Mouse (Mus musculus) neutrophil, adult 5-6 weeks (primary cell): ENCODE data around the gene Adgra3. TPM values are rescaled to one million over a fixed set of nuclear protein-coding genes. Genes with fewer than 3 reads are reported as not detected.

Experiments used
- ATAC-seq: fragments of 151-379, 151-347 bp; 2 replicates; pipeline ENCODE4 v1.8.0; 2017; ENCODE audit warnings: mild to moderate bottlenecking, moderate TSS enrichment; ENCODE audit not compliant: insufficient number of reproducible peaks, poor library complexity, low FRiP score, severe bottlenecking; ENCODE audit errors: extremely low read depth
- total RNA-seq: library from RNA; stranded (forward); fragments of 200-1000 nt; gene quantifications from 2 replicates; pipeline ENCODE4 v1.2.3, GENCODE M21; 2017

The Adgra3 gene
- total RNA-seq, result 0.35 TPM in 1 of 2 replicates, not detected in the other

DNA sequence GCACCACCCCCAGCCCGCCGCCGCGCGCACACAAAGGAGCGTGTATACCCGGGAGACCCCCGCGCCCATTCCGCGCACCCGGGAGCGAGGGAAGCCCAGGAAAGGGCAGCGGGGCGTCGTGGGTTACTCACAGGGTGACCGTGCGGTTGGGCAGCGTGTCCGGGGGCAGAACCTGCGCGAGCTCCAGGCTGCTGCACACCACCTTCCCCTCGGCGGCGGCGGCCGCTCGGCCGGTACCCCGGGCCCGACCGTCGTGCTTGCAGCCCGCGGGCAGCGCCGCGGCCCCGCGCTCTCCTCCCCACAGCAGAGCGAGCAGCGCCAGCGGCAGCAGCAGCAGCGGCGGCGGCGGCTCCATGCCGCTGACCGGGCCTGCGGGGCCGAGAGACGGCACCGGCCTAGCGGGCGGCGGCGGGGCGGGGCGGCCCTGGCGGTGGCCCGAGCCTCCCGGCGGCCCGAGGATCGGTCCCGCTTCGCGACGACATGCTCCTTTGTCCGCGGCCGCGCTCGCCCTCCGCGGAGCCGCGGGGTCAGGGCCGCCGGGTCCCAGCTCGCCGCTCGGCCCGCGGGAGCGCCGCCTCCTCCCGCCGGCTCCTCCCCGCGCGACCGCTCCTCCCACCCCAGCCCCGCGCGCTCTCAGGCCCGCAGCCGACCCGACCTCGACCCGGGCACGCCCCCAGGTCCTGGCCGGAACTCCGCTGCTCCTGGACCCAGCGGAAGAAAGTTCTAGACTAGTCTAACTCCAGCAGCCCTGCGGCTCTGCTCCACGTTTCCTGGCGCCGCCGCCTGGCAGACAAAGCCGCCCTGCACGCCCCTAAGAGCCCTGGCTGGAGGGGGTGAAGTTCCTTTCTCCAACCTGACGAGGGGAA lies at the start of gene Adgra3:
TSS of gene Adgra3 (minus strand) at position 586 of the 866 bp plus-strand sequence.
- no peak for ATAC-seq

- no peak for ATAC-seq
These were observed 24.6 kb upstream of the Adgra3 start for GRCm38 (mm10) chr5:50083441-50083840.

DNA sequence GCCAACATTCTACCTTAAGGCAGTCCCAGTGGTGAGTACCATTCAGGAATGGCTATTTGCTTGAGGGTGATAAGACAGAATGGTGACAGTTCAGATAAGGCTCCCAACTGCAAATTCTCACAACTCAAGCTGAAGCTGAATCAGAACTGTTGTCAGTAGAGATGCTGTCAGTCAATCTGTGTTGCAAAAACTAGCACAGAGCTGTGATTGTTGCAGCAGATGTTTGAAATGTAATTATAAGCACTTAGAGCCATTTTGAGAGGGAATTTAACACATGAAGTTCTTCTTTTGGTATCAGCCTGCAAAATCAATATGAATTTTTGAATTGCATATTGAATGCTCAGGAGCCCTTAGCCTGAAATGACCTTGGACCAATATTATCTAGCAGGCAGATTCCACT lies 15.4 kb upstream of the Adgra3 start:
- no peak for ATAC-seq

DNA sequence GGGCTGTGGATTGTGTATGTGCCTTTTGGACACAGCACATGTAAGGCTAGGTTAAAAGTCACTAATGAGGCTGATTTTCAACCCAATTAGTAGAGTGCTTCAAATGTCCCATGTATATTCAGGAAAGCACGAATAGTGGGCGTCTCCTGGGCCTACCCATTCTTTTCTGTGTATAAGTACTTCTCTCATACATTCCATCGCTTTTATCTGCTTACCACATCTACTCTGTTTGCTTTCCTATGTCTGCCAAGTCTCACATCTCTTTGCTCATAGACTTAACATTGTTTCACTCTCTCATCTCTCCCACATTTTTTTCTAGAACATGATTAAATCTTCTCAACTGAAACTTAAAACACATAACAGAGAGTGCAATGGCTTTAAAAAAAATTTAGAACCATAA lies 5.4 kb upstream of the Adgra3 start:
- no peak for ATAC-seq

DNA sequence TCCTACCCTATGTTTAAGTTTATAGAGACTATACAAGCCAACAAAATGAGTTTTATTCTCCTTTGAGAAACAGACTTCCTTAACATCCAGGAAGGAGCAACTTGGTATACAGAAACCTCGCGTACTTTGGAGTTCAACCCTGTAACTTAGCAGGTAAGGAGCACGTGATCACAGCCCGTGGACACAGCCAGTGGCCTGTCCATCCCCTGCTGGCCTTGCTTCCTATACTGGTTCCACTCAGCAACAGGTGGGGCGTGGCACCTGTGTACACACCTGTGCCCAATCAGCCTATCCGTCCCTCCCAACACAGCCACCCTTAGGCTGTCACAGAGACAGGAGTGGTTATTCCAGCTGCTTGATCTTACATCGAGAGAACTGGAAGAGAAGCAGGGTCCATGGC lies 780 bp upstream of the Adgra3 start:
- no peak for ATAC-seq

DNA sequence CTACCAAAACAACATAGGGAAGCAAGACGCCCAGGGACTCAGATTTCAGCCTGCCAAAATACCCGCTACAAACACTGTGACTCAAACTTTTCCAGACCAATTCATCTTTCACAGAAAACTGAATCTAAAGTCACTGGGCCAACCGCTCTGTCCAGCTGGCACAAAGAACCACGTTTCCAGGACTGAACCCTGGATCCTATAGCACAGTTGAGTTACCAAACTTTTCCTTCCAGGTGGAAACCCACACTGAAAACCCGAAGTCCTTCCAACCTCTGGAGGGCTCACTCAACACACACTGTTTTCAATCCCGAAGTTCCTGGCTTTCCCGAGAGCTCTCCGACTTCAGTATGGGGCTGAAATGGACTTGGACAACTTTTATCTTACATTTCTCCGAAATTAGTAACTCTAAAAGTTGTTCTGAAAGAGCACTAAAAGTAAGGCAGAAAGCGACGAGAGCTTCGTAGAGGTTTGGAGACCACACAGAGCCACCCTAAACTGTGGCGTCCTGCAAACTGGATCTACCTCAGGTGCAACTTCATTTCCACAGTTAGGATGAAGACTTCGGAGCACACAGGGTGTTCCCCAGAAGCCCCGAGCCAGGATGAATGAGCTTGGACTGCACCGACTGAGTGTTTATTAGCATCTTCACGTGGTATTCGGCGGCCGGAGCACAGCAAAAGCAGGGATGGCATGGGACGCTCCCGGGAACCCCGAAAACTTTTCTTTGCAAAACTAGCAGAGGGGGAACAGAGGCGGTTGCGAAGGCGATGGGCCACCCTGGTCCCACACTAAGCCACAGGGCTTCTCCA lies 990 bp downstream of the Adgra3 start:
- no peak for ATAC-seq

GRCm38 (mm10) chr5:50052456-50052855 lies 6.3 kb downstream of the Adgra3 start:
- no peak for ATAC-seq

- no peak for ATAC-seq
These were observed 8.0 kb downstream of the Adgra3 start for GRCm38 (mm10) chr5:50050668-50051425.

- ATAC-seq, result no peak
These were observed 8.8 kb downstream of the Adgra3 start for GRCm38 (mm10) chr5:50050037-50050436.

GRCm38 (mm10) chr5:50049506-50049905 lies 9.3 kb downstream of the Adgra3 start:
- no peak for ATAC-seq

DNA sequence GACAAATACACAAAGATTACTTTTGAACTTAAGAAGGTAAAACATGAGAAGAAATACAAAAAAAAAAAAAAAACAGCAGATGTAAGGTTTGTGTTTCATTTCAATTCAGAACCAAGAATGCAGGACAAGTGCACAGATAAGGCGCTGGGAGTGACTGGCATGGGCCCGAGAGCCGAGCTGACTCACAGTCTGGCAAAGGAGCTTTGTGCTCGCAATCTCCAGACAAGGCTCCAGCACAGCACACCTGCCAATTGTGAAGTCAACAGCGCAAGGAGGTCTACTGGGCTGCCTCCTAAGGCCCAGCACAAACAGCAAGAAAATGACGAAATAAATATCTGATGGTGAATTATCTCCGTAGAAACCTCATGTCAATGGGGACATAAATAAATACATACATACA lies 9.8 kb downstream of the Adgra3 start:
- ATAC-seq, result no peak

DNA sequence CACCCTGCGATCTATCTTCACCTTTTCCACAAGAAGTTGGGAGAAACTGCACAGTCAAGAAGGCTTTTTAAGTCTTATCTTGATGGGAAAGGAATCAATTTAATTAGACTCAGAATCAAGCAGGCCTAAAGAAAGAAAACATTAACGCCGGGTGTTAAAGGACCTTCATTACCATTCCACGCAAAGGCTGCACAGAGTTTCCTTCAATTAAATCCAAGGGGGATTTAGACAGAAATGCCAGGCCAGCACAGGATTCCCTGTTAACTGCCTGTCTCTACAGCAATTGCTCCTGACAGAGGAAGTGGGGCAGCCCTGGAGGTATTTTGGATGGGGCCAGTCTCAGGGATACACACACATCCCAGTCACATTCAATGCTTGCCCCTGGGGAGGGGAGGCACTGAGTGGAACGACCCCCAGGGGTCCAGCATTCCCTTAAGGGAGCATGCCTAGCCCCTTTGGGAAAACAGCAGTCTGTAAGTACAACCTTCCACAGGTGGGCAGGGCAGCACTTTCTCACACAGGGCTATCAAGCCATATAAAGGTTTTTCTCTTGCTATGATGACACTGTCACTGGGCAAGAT lies 10.4 kb downstream of the Adgra3 start:
- ATAC-seq, result no peak

DNA sequence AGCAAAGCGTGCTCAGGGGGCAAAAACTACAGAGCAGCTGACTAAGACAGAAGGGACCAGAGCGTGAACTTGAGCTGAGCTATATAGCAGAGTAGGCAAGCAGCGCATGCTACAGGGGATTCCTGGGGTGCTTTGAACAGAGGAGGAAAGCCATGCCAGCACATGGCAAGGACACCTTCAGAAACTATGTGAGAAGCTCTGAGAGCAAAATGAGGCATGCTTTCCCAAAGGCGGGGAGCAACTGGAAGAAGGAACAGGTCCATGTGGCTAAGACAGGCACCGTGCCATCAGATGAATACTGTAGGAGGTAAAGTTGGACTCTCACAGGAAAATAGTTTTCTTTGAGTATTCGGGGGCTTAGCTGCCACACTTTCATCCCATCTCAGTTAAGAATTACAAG lies 13.6 kb downstream of the Adgra3 start:
- ATAC-seq, result no peak

GRCm38 (mm10) chr5:50043677-50044076 lies 15.1 kb downstream of the Adgra3 start:
- ATAC-seq, result no peak

- no peak for ATAC-seq
These were observed 16.4 kb downstream of the Adgra3 start for GRCm38 (mm10) chr5:50042274-50042943.

DNA sequence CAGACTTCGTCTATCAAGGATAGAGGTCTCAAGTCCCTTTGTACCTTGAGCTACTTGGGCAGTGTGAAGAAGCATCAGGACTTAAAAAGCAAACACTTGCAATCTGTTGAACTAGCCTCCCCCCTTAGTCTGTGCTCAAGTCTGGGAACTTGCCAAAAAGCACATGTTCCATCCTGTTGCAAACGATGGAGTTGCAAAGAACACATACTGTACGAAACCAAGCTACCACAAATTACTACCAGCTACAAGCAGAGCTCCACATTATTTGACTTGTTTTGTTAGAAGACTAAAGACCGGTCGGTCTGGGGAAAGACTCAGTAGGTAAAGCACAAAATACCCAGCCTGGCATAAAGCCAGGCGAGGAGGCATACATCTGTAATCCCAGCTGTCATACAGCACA lies 19.3 kb downstream of the Adgra3 start:
- ATAC-seq, result no peak

GRCm38 (mm10) chr5:50037666-50038065 lies 21.1 kb downstream of the Adgra3 start:
- no peak for ATAC-seq

DNA sequence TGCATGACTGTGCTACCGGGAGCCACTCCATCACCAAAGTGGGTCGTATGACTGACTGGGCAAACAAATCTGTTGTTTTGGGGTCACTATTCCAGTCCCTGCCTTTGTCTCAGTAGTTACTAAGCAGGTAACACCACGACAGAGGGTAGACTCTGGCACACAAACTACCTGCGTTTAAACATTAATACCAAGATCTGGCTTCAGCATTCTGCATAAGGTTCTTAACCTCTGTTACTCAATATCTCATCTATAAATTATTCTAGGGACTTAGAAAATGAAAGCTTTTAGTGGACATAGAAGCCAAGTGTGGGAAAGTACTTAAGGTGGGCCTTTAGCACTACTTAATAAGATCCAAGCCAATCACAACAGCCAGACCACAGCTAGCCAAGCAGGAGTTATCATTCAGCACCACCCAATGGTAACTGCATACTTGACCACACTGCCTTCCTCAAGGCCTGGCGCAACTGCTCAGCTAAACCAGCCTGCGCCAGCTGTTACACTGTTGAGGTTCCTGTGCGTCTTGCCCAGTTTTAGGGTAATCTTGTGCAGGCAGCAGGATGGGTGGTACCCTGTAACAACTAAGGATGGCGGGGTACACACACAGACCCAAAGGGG lies 23.8 kb downstream of the Adgra3 start:
- ATAC-seq, result no peak
